Mouse (Mus musculus) hindbrain, embryonic 16.5 days (tissue): ENCODE measurements around the gene Isca1. TPM values are rescaled to one million over a fixed set of nuclear protein-coding genes. Genes with fewer than 3 reads are reported as not detected.
"Not testable (repeated sequence)": the region's sequence is repeated elsewhere in the genome, so short reads cannot be mapped to it uniquely, and the experiment has no call there.

Experiments used
- ATAC-seq: fragments of 200-750 bp; cut with Nextera tagmentation; 2 replicates; pipeline ENCODE4 v1.8.0; 2017; ENCODE audit warnings: moderate TSS enrichment, moderate library complexity
- H3K27ac ChIP-seq: fragments of 300-500 bp; sonication (generic); 2 replicates; pipeline ENCODE4 v1.5.1; 2014; ENCODE audit warnings: low read depth, mild to moderate bottlenecking, control low read depth, low read length, moderate library complexity
- H3K27me3 ChIP-seq: fragments of 300-500 bp; sonication (generic); replicated peaks from 2 replicates; pipeline ENCODE4 v1.6.1; 2014; ENCODE audit warnings: low read length; ENCODE audit not compliant: control insufficient read depth, insufficient read depth
- H3K36me3 ChIP-seq: fragments of 300-500 bp; sonication (generic); 2 replicates; pipeline ENCODE4 v1.6.1; 2014; ENCODE audit warnings: mild to moderate bottlenecking, low read length, moderate library complexity, mixed read lengths; ENCODE audit not compliant: control insufficient read depth, insufficient read depth
- H3K4me1 ChIP-seq: fragments of 300-500 bp; sonication (generic); 2 replicates; pipeline ENCODE4 v1.6.1; 2014; ENCODE audit warnings: low read depth, low read length; ENCODE audit not compliant: control insufficient read depth, insufficient read depth
- H3K4me2 ChIP-seq: fragments of 300-500 bp; sonication (generic); 2 replicates; pipeline ENCODE4 v1.6.1; 2014; ENCODE audit warnings: mild to moderate bottlenecking, low read length, control low read depth, moderate library complexity
- H3K4me3 ChIP-seq: fragments of 300-500 bp; sonication (generic); 2 replicates; pipeline ENCODE4 v1.5.1; 2014; ENCODE audit warnings: mild to moderate bottlenecking, low read length, control low read depth, moderate library complexity
- H3K9ac ChIP-seq: fragments of 300-500 bp; sonication (generic); 2 replicates; pipeline ENCODE4 v1.6.1; 2014; ENCODE audit warnings: low read depth, mild to moderate bottlenecking, control low read depth, low read length, moderate library complexity
- H3K9me3 ChIP-seq: fragments of 300-500 bp; sonication (generic); 2 replicates; pipeline ENCODE4 v1.6.1; 2014; ENCODE audit warnings: mild to moderate bottlenecking, low read length, moderate library complexity; ENCODE audit not compliant: control insufficient read depth
- WGBS: fragments of 180-500 bp; shearing (Covaris S2); extraction: QIAGEN DNeasy Blood & Tissue Kit; methylation state at CpG from one replicate; pipeline ENCODE4 v1.1.7; 2014; 5-methylcytosine and 5-hydroxymethylcytosine counted together
- polyA plus RNA-seq: library from polyadenylated mRNA; unstranded; fragments of >200 nt; fragmentation: Nextera tagmentation; extraction: Ambion mirVana; gene quantifications from 2 replicates; pipeline ENCODE4 v1.2.1, GENCODE M21; 2015

Gene Isca1
- polyA plus RNA-seq, 1 experiment from 2014 or later, result 168 TPM

- ATAC-seq, result no peak
- no peaks in the 10 kb centered on the region for H3K27me3 ChIP-seq
- 90% methylated on average over 1 of the region's 1 CpGs for WGBS
- no peak overlapping the region for H3K4me2 ChIP-seq
- no peak overlapping the region for H3K9ac ChIP-seq
- H3K4me1 ChIP-seq, result no peaks in the 10 kb centered on the region
- peaks cover 54% of the 10 kb centered on the region for H3K36me3 ChIP-seq
- no peaks in the 10 kb centered on the region for H3K9me3 ChIP-seq
- H3K27ac ChIP-seq, result no peak overlapping the region
- no peak overlapping the region for H3K4me3 ChIP-seq
Measured at GRCm38 (mm10) chr13:59794786-59795185, 25.2 kb upstream of the Isca1 start.

GRCm38 (mm10) chr13:59782145-59782544 lies 12.5 kb upstream of the Isca1 start, which contains the start of gene Gm49354:
Gm49354 (minus strand) TSS chr13:59782245.
- ATAC-seq, result no peak
- no peaks in the 10 kb centered on the region for H3K27me3 ChIP-seq
- H3K27ac ChIP-seq, result no peak within 1 kb of the TSS
- no peaks in the 10 kb centered on the region for H3K9me3 ChIP-seq
- H3K4me3 ChIP-seq, result no peak within 1 kb of the TSS
- H3K36me3 ChIP-seq, result peaks cover 73% of the 10 kb centered on the region
- H3K4me2 ChIP-seq, result no peak within 1 kb of the TSS
- 91% methylated on average over 7 of the region's 7 CpGs for WGBS
- H3K9ac ChIP-seq, result no peak within 1 kb of the TSS
- no peaks in the 10 kb centered on the region for H3K4me1 ChIP-seq

GRCm38 (mm10) chr13:59779744-59780264 lies 10.2 kb upstream of the Isca1 start:
- peaks cover 61% of the 10 kb centered on the region for H3K36me3 ChIP-seq
- not testable (repeated sequence) for H3K4me2 ChIP-seq, H3K9me3 ChIP-seq, H3K4me3 ChIP-seq, H3K9ac ChIP-seq, H3K27ac ChIP-seq, ATAC-seq, H3K4me1 ChIP-seq, H3K27me3 ChIP-seq
- WGBS, result 91% methylated on average over 1 of the region's 1 CpGs

- Histone ChIP-seq H3K4me1 (no peaks in the 10 kb centered on the region), H3K27ac (no peak overlapping the region), H3K4me2 (no peak overlapping the region), H3K9me3 (no peaks in the 10 kb centered on the region), H3K4me3 (no peak overlapping the region), H3K27me3 (no peaks in the 10 kb centered on the region), H3K9ac (no peak overlapping the region), H3K36me3 (peaks cover 56% of the 10 kb centered on the region)
- ATAC-seq, result no peak
- 88% methylated on average over 4 of the region's 4 CpGs for WGBS
Measured at GRCm38 (mm10) chr13:59779213-59779612, 9.6 kb upstream of the Isca1 start.

- WGBS, result 94% methylated on average over 3 of the region's 3 CpGs
- Histone ChIP-seq H3K27me3 (no peaks in the 10 kb centered on the region), H3K36me3 (peaks cover 28% of the 10 kb centered on the region), H3K9me3 (no peaks in the 10 kb centered on the region), H3K27ac (no peak overlapping the region), H3K4me2 (no peak overlapping the region), H3K9ac (no peak overlapping the region), H3K4me3 (no peak overlapping the region), H3K4me1 (peaks cover 10% of the 10 kb centered on the region)
- no peak for ATAC-seq
Measured at GRCm38 (mm10) chr13:59775168-59775567, 5.6 kb upstream of the Isca1 start.

- Histone ChIP-seq H3K9ac (peak overlapping the region; percentile 35; the same call in 1 of the 2 replicates), H3K36me3 (peaks cover 10% of the 10 kb centered on the region), H3K4me1 (peaks cover 30% of the 10 kb centered on the region), H3K9me3 (no peaks in the 10 kb centered on the region), H3K4me3 (no peak overlapping the region), H3K4me2 (no peak overlapping the region; the same call in 1 of the 2 replicates), H3K27me3 (no peaks in the 10 kb centered on the region), H3K27ac (peak overlapping the region; percentile 99)
- 56% methylated on average over 9 of the region's 9 CpGs for WGBS
- no peak for ATAC-seq
Measured at GRCm38 (mm10) chr13:59771257-59771656, 1.6 kb upstream of the Isca1 start.

GRCm38 (mm10) chr13:59770847-59771246 lies 1.2 kb upstream of the Isca1 start:
- no peaks in the 10 kb centered on the region for H3K9me3 ChIP-seq
- ATAC-seq, result no peak
- H3K27me3 ChIP-seq, result no peaks in the 10 kb centered on the region
- WGBS, result 73% methylated on average over 9 of the region's 9 CpGs
- H3K27ac ChIP-seq, result peak overlapping the region; percentile 99
- peaks cover 33% of the 10 kb centered on the region for H3K4me1 ChIP-seq
- peaks cover 10% of the 10 kb centered on the region for H3K36me3 ChIP-seq
- peak overlapping the region; percentile 95; the same call in 1 of the 2 replicates for H3K4me3 ChIP-seq
- H3K9ac ChIP-seq, result peak overlapping the region; percentile 31; the same call in 1 of the 2 replicates
- peak overlapping the region; percentile 79 for H3K4me2 ChIP-seq

- Histone ChIP-seq H3K4me3 (peak overlapping the region; percentile 95), H3K9me3 (no peaks in the 10 kb centered on the region), H3K36me3 (peaks cover 8% of the 10 kb centered on the region), H3K9ac (peak overlapping the region; percentile 88), H3K4me2 (peak overlapping the region; percentile 79), H3K27ac (peak overlapping the region; percentile 99), H3K4me1 (peaks cover 33% of the 10 kb centered on the region), H3K27me3 (no peaks in the 10 kb centered on the region)
- ATAC-seq, result peak; percentile 84
- under 1% methylated on average over 28 of the region's 28 CpGs for WGBS
Measured at GRCm38 (mm10) chr13:59770164-59770562, 553 bp upstream of the Isca1 start.

GRCm38 (mm10) chr13:59768531-59768930 lies 1.1 kb downstream of the Isca1 start:
- Histone ChIP-seq H3K27me3 (no peaks in the 10 kb centered on the region), H3K27ac (no peak overlapping the region), H3K9ac (peak overlapping the region; percentile 12; the same call in 1 of the 2 replicates), H3K4me2 (peak overlapping the region; percentile 80), H3K4me1 (peaks cover 33% of the 10 kb centered on the region), H3K4me3 (peak overlapping the region; percentile 95), H3K9me3 (no peaks in the 10 kb centered on the region), H3K36me3 (peaks cover 7% of the 10 kb centered on the region)
- ATAC-seq, result no peak
- WGBS, result 33% methylated on average over 13 of the region's 13 CpGs
